Mouse (Mus musculus): ENCODE results near the gene Slc35e1. TPM values are rescaled to one million over a fixed set of nuclear protein-coding genes. Genes with fewer than 3 reads are reported as not detected.

Gene Slc35e1
- polyA plus RNA-seq, 1 experiment from 2014 or later = 13.1 TPM

GRCm38 (mm10) chr8:72499521-72500284, 7.3 kb upstream of the Slc35e1 start:
- H3K27me3 ChIP-seq (ENCODE audit: low read depth, poor library complexity, severe bottlenecking) = no peaks in the 10 kb centered on the region
- H3K36me3 ChIP-seq = peaks cover 64% of the 10 kb centered on the region
- no peak for DNase-seq (ENCODE audit: low spot score)
- H3K4me3 ChIP-seq = no peak overlapping the region
- H3K27ac ChIP-seq (replicated peaks) = no peak overlapping the region
- no peaks in the 10 kb centered on the region; the same call in 1 of the 2 replicates for H3K4me1 ChIP-seq
- H3K9me3 ChIP-seq (replicated peaks) = no peaks in the 10 kb centered on the region
- 83% methylated on average over 2 of the region's 2 CpGs for WGBS

GRCm38 (mm10) chr8:72498527-72498926, 6.1 kb upstream of the Slc35e1 start:
- no peak for DNase-seq (ENCODE audit: low spot score)
- Histone ChIP-seq H3K27me3 (ENCODE audit: low read depth, poor library complexity, severe bottlenecking) (no peaks in the 10 kb centered on the region), H3K4me1 (peaks cover 9% of the 10 kb centered on the region), H3K4me3 (no peak overlapping the region), H3K27ac (replicated peaks) (no peak overlapping the region), H3K9me3 (replicated peaks) (no peaks in the 10 kb centered on the region), H3K36me3 (peaks cover 59% of the 10 kb centered on the region)
- WGBS = 92% methylated on average over 4 of the region's 4 CpGs

GRCm38 (mm10) chr8:72497911-72498310, 5.5 kb upstream of the Slc35e1 start:
- 87% methylated on average over 1 of the region's 1 CpGs for WGBS
- DNase-seq (ENCODE audit: low spot score) = no peak
- no peak overlapping the region for H3K4me3 ChIP-seq
- H3K36me3 ChIP-seq = peaks cover 57% of the 10 kb centered on the region
- no peak overlapping the region for H3K27ac ChIP-seq (replicated peaks)
- H3K27me3 ChIP-seq (ENCODE audit: low read depth, poor library complexity, severe bottlenecking) = no peaks in the 10 kb centered on the region
- no peaks in the 10 kb centered on the region for H3K9me3 ChIP-seq (replicated peaks)
- peaks cover 13% of the 10 kb centered on the region for H3K4me1 ChIP-seq

- no peak overlapping the region for H3K27ac ChIP-seq (replicated peaks)
- peaks cover 51% of the 10 kb centered on the region for H3K36me3 ChIP-seq
- H3K4me1 ChIP-seq = peaks cover 19% of the 10 kb centered on the region
- no peaks in the 10 kb centered on the region for H3K9me3 ChIP-seq (replicated peaks)
- no peak for DNase-seq (ENCODE audit: low spot score)
- 94% methylated on average over 19 of the region's 19 CpGs for WGBS
- 0 out of 2 replicates have a peak overlapping the region, but pooled peaks have one; percentile 3 for H3K4me3 ChIP-seq
- no peaks in the 10 kb centered on the region for H3K27me3 ChIP-seq (ENCODE audit: low read depth, poor library complexity, severe bottlenecking)
Observed at GRCm38 (mm10) chr8:72496217-72496616, 3.8 kb upstream of the Slc35e1 start.

GRCm38 (mm10) chr8:72495411-72496111, 3.1 kb upstream of the Slc35e1 start:
- Histone ChIP-seq H3K36me3 (peaks cover 52% of the 10 kb centered on the region), H3K9me3 (replicated peaks) (no peaks in the 10 kb centered on the region), H3K27ac (replicated peaks) (no peak overlapping the region), H3K4me3 (no peak overlapping the region), H3K27me3 (ENCODE audit: low read depth, poor library complexity, severe bottlenecking) (no peaks in the 10 kb centered on the region), H3K4me1 (peaks cover 26% of the 10 kb centered on the region)
- no peak for DNase-seq (ENCODE audit: low spot score)
- WGBS = 92% methylated on average over 23 of the region's 23 CpGs

- Histone ChIP-seq H3K4me3 (peak overlapping the region; percentile 93), H3K27me3 (ENCODE audit: low read depth, poor library complexity, severe bottlenecking) (no peaks in the 10 kb centered on the region), H3K4me1 (peaks cover 30% of the 10 kb centered on the region), H3K9me3 (replicated peaks) (no peaks in the 10 kb centered on the region), H3K27ac (replicated peaks) (peak overlapping the region; percentile 88), H3K36me3 (peaks cover 57% of the 10 kb centered on the region)
- 19% methylated on average over 8 of the region's 8 CpGs for WGBS
- no peak for DNase-seq (ENCODE audit: low spot score)
Observed at GRCm38 (mm10) chr8:72493381-72493780, 967 bp upstream of the Slc35e1 start.

GRCm38 (mm10) chr8:72492622-72493081, 238 bp upstream of the Slc35e1 start:
- Histone ChIP-seq H3K4me1 (peaks cover 30% of the 10 kb centered on the region), H3K36me3 (peaks cover 62% of the 10 kb centered on the region), H3K4me3 (peak overlapping the region; percentile 93), H3K9me3 (replicated peaks) (no peaks in the 10 kb centered on the region), H3K27ac (replicated peaks) (peak overlapping the region; percentile 88), H3K27me3 (ENCODE audit: low read depth, poor library complexity, severe bottlenecking) (no peaks in the 10 kb centered on the region)
- under 1% methylated on average over 56 of the region's 56 CpGs for WGBS
- DNase-seq (ENCODE audit: low spot score) = peak; percentile 99

- DNase-seq (ENCODE audit: low spot score) = no peak
- 91% methylated on average over 2 of the region's 2 CpGs for WGBS
- no peaks in the 10 kb centered on the region for H3K27me3 ChIP-seq (ENCODE audit: low read depth, poor library complexity, severe bottlenecking)
- H3K4me3 ChIP-seq = peak overlapping the region; percentile 93
- H3K4me1 ChIP-seq = peaks cover 30% of the 10 kb centered on the region
- no peaks in the 10 kb centered on the region for H3K9me3 ChIP-seq (replicated peaks)
- no peak overlapping the region for H3K27ac ChIP-seq (replicated peaks)
- H3K36me3 ChIP-seq = peaks cover 63% of the 10 kb centered on the region
Observed at GRCm38 (mm10) chr8:72491017-72491416, 1.4 kb downstream of the Slc35e1 start.

GRCm38 (mm10) chr8:72487014-72487413, 5.4 kb downstream of the Slc35e1 start:
- Histone ChIP-seq H3K36me3 (peaks cover 83% of the 10 kb centered on the region), H3K4me3 (no peak overlapping the region)

GRCm38 (mm10) chr8:72485456-72486199, 6.8 kb downstream of the Slc35e1 start:
- Histone ChIP-seq H3K9me3 (replicated peaks) (no peaks in the 10 kb centered on the region), H3K27me3 (ENCODE audit: low read depth, poor library complexity, severe bottlenecking) (no peaks in the 10 kb centered on the region), H3K4me3 (no peak overlapping the region), H3K4me1 (peaks cover 5% of the 10 kb centered on the region), H3K27ac (replicated peaks) (no peak overlapping the region), H3K36me3 (peaks cover 97% of the 10 kb centered on the region)
- WGBS = 85% methylated on average over 6 of the region's 6 CpGs
- DNase-seq (ENCODE audit: low spot score) = no peak

More at GRCm38 (mm10) chr8:72487014-72487413, 5.4 kb downstream of the Slc35e1 start:
- H3K9me3 ChIP-seq (replicated peaks) = no peaks in the 10 kb centered on the region
- H3K27me3 ChIP-seq (ENCODE audit: low read depth, poor library complexity, severe bottlenecking) = no peaks in the 10 kb centered on the region
- H3K27ac ChIP-seq (replicated peaks) = no peak overlapping the region
- no peak for DNase-seq (ENCODE audit: low spot score)
- peaks cover 18% of the 10 kb centered on the region for H3K4me1 ChIP-seq

- WGBS = under 1% methylated on average over 80 of the region's 80 CpGs
- DNase-seq (ENCODE audit: low spot score) = peak; percentile 97
- Histone ChIP-seq H3K27me3 (ENCODE audit: low read depth, poor library complexity, severe bottlenecking) (no peaks in the 10 kb centered on the region), H3K4me3 (peak within 1 kb of the TSS; percentile 77), H3K9me3 (replicated peaks) (no peaks in the 10 kb centered on the region), H3K36me3 (peaks cover 52% of the 10 kb centered on the region), H3K27ac (replicated peaks) (peak within 1 kb of the TSS; percentile 90), H3K4me1 (peaks cover 24% of the 10 kb centered on the region)
Observed at GRCm38 (mm10) chr8:72474826-72475546, 17.4 kb downstream of the Slc35e1 start, which contains the start of gene Cherp. Cherp (minus strand) TSS chr8:72475226.

GRCm38 (mm10) chr8:72470684-72471083, 21.7 kb downstream of the Slc35e1 start:
- H3K4me1 ChIP-seq = peaks cover 15% of the 10 kb centered on the region
- WGBS = 97% methylated on average over 7 of the region's 7 CpGs
- H3K27ac ChIP-seq (replicated peaks) = no peak overlapping the region
- DNase-seq (ENCODE audit: low spot score) = no peak
- no peaks in the 10 kb centered on the region for H3K9me3 ChIP-seq (replicated peaks)
- no peak overlapping the region for H3K4me3 ChIP-seq
- no peaks in the 10 kb centered on the region for H3K27me3 ChIP-seq (ENCODE audit: low read depth, poor library complexity, severe bottlenecking)
- H3K36me3 ChIP-seq = peaks cover 80% of the 10 kb centered on the region

All from midbrain, embryonic 10.5 days (tissue).